Mouse (Mus musculus) MEL (cell line): ENCODE measurements at regions not wholly inside any gene's neighbourhood (a gene's known extent, or its start where the extent isn't known, plus 50 kb on each side); places are given as distances from the start of the nearest gene placed in this dataset.

Source experiments
- DNase-seq: peaks from one replicate; pipeline ENCODE4 v3.0.0; 2011; ENCODE audit warnings: low read depth, low spot score
- H3K27ac ChIP-seq: 2 replicates; pipeline ENCODE4 v1.5.1; 2012; ENCODE audit warnings: low read depth, mild to moderate bottlenecking, control low read depth, low read length, moderate library complexity; ENCODE audit not compliant: control insufficient read depth
- H3K27me3 ChIP-seq, 2 experiments: fragments of 150-350 bp in 1 of 2; sonication (generic) in 1 of 2; 2 replicates each; pipeline ENCODE4 v1.6.1; 2012; ENCODE audit warnings: low read length in 2 of 2, mild to moderate bottlenecking in 2 of 2, improper control_type of control experiment in 1 of 2, moderate library complexity in 1 of 2; ENCODE audit not compliant: insufficient read depth in 2 of 2, control insufficient read depth in 1 of 2
- H3K36me3 ChIP-seq, 2 experiments: 2 replicates each; pipeline ENCODE4 v1.6.1; 2012 to 2014; ENCODE audit warnings: low read length in 2 of 2, improper control_type of control experiment in 1 of 2, inconsistent platforms in 1 of 2, mild to moderate bottlenecking in 1 of 2; ENCODE audit not compliant: insufficient read depth in 2 of 2, control insufficient read depth in 1 of 2
- H3K4me1 ChIP-seq, 2 experiments: fragments of 150-350 bp in 1 of 2; sonication (generic) in 1 of 2; 2 replicates each; pipeline ENCODE4 v1.6.1; 2012; ENCODE audit warnings: low read length in 2 of 2, improper control_type of control experiment in 1 of 2, mild to moderate bottlenecking in 1 of 2; ENCODE audit not compliant: insufficient read depth in 2 of 2, control insufficient read depth in 1 of 2
- H3K4me3 ChIP-seq, 2 experiments: fragments of 150-350 bp in 1 of 2; sonication (generic) in 1 of 2; 2 replicates each; pipeline ENCODE4 v1.5.1; 2012; ENCODE audit warnings: low read depth in 2 of 2, low read length in 2 of 2, mild to moderate bottlenecking in 2 of 2, moderate library complexity in 2 of 2, control low read depth in 1 of 2, improper control_type of control experiment in 1 of 2; ENCODE audit not compliant: control insufficient read depth in 1 of 2, insufficient read depth in 1 of 2
- H3K79me2 ChIP-seq: 2 replicates; pipeline ENCODE4 v1.6.1; 2012; ENCODE audit warnings: mild to moderate bottlenecking, low read length, moderate library complexity; ENCODE audit not compliant: control insufficient read depth, poor library complexity, insufficient read depth
- H3K9ac ChIP-seq: 2 replicates; pipeline ENCODE4 v1.6.1; 2012; ENCODE audit warnings: low read depth, mild to moderate bottlenecking, control low read depth, low read length, moderate library complexity; ENCODE audit not compliant: control insufficient read depth, poor library complexity, severe bottlenecking
- H3K9me3 ChIP-seq: fragments of 150-350 bp; sonication (generic); replicated peaks from 2 replicates; pipeline ENCODE4 v1.6.1; 2012; ENCODE audit warnings: mild to moderate bottlenecking, low read length, improper control_type of control experiment, moderate library complexity; ENCODE audit not compliant: insufficient read depth
- CHD2 ChIP-seq: IDR thresholded peaks from 2 replicates; pipeline ENCODE4 v1.6.1; 2011; ENCODE audit warnings: low read length, improper control_type of control experiment
- CTCF ChIP-seq, 3 experiments: IDR thresholded peaks in 2 of 3; conservative IDR thresholded peaks in 1 of 3; 2 replicates each; pipeline ENCODE4 v1.5.1; 2011 to 2012; ENCODE audit warnings: low read length in 3 of 3, low read depth in 2 of 3, mild to moderate bottlenecking in 2 of 3, improper control_type of control experiment in 1 of 3, inconsistent platforms in 1 of 3, mixed read lengths in 1 of 3, moderate library complexity in 1 of 3; ENCODE audit not compliant: control insufficient read depth in 1 of 3, insufficient read depth in 1 of 3, poor library complexity in 1 of 3, severe bottlenecking in 1 of 3
- E2F4 ChIP-seq: IDR thresholded peaks from 2 replicates; pipeline ENCODE4 v1.6.1; 2011; ENCODE audit warnings: low read depth, low read length, improper control_type of control experiment, borderline replicate concordance
- ELF1 ChIP-seq: IDR thresholded peaks from 2 replicates; pipeline ENCODE4 v1.6.1; 2014; ENCODE audit warnings: low read depth, mild to moderate bottlenecking, inconsistent platforms, low read length, improper control_type of control experiment, moderate library complexity
- EP300 ChIP-seq, 2 experiments: IDR thresholded peaks; 2 replicates each; pipeline ENCODE4 v1.6.1; 2011; ENCODE audit warnings: improper control_type of control experiment in 2 of 2, low read length in 2 of 2, low read depth in 1 of 2, mild to moderate bottlenecking in 1 of 2
- GABPA ChIP-seq: IDR thresholded peaks from 2 replicates; pipeline ENCODE4 v1.6.1; 2012; ENCODE audit warnings: low read depth, mild to moderate bottlenecking, inconsistent platforms, low read length, improper control_type of control experiment, moderate library complexity
- GATA1 ChIP-seq: IDR thresholded peaks from 2 replicates; pipeline ENCODE4 v1.6.1; 2011; ENCODE audit warnings: low read depth, low read length, improper control_type of control experiment
- KAT2A ChIP-seq: conservative IDR thresholded peaks from 2 replicates; pipeline ENCODE4 v1.6.1; 2012; ENCODE audit warnings: low read depth, low read length, improper control_type of control experiment, inconsistent platforms
- MEF2A ChIP-seq: IDR thresholded peaks from 2 replicates; pipeline ENCODE4 v1.6.1; 2014; ENCODE audit warnings: low read depth, mild to moderate bottlenecking, inconsistent platforms, low read length, improper control_type of control experiment; ENCODE audit not compliant: poor library complexity, insufficient replicate concordance, severe bottlenecking; ENCODE audit errors: extremely low read depth
- MYC ChIP-seq: IDR thresholded peaks from 2 replicates; pipeline ENCODE4 v1.6.1; 2011; ENCODE audit warnings: low read depth, mild to moderate bottlenecking, low read length, improper control_type of control experiment, moderate library complexity
- POLR2AphosphoS5 ChIP-seq: IDR thresholded peaks from 2 replicates; pipeline ENCODE4 v1.6.1; 2012; ENCODE audit warnings: low read depth, borderline replicate concordance, mild to moderate bottlenecking, inconsistent platforms, low read length, moderate library complexity, mixed read lengths
- SMC3 ChIP-seq: IDR thresholded peaks from 2 replicates; pipeline ENCODE4 v1.6.1; 2011; ENCODE audit warnings: low read depth, low read length, improper control_type of control experiment
- TAL1 ChIP-seq: IDR thresholded peaks from 2 replicates; pipeline ENCODE4 v1.6.1; 2012; ENCODE audit warnings: mild to moderate bottlenecking, inconsistent platforms, low read length, moderate library complexity, mixed read lengths
- TBP ChIP-seq: IDR thresholded peaks from 2 replicates; pipeline ENCODE4 v1.8.0; 2011; ENCODE audit warnings: low read depth, low read length, improper control_type of control experiment
- USF1 ChIP-seq: IDR thresholded peaks from 2 replicates; pipeline ENCODE4 v1.6.1; 2014; ENCODE audit warnings: low read depth, mild to moderate bottlenecking, inconsistent platforms, low read length, improper control_type of control experiment, moderate library complexity
- USF2 ChIP-seq, 2 experiments: IDR thresholded peaks; 2 replicates each; pipeline ENCODE4 v1.6.1; 2011 to 2012; ENCODE audit warnings: improper control_type of control experiment in 2 of 2, low read length in 2 of 2, borderline replicate concordance in 1 of 2, inconsistent platforms in 1 of 2, low read depth in 1 of 2, mild to moderate bottlenecking in 1 of 2; ENCODE audit not compliant: insufficient read depth in 1 of 2
- ZC3H11A ChIP-seq: IDR thresholded peaks from 2 replicates; pipeline ENCODE4 v1.6.1; 2012; ENCODE audit warnings: low read depth, mild to moderate bottlenecking, inconsistent platforms, low read length, improper control_type of control experiment

GRCm38 (mm10) chr5:73888391-73888790 lies 179.8 kb downstream of the Usp46 start:
- TF ChIP-seq SMC3: no peak
- TF ChIP-seq CHD2: no peak
- no peak for TF ChIP-seq USF2 (IDR thresholded peaks at IDR 0.05; ENCODE audit: borderline replicate concordance in 1 of 2, insufficient read depth in 1 of 2, low read depth in 1 of 2, low read length in 2 of 2)
- TF ChIP-seq E2F4: no peak
- no peak for TF ChIP-seq EP300 (IDR thresholded peaks at IDR 0.05; ENCODE audit: low read depth in 1 of 2, low read length in 2 of 2)
- no peak overlapping the region for H3K4me3 ChIP-seq
- H3K9me3 ChIP-seq: no peaks in the 10 kb centered on the region
- peaks cover 0 to 1% of the 10 kb centered on the region in 2 experiments; a peak in 1 of 4 replicates for H3K27me3 ChIP-seq
- no peak overlapping the region for H3K9ac ChIP-seq
- no peaks in the 10 kb centered on the region for H3K36me3 ChIP-seq
- H3K79me2 ChIP-seq: no peaks in the 10 kb centered on the region
- H3K27ac ChIP-seq: no peak overlapping the region
- no peak for DNase-seq
- no peaks in the 10 kb centered on the region for H3K4me1 ChIP-seq

- H3K36me3 ChIP-seq: no peaks in the 10 kb centered on the region
Measured at GRCm38 (mm10) chr5:73889342-73889741, 178.9 kb downstream of the Usp46 start.

GRCm38 (mm10) chr5:73890942-73891341 lies 177.3 kb downstream of the Usp46 start:
- no peak overlapping the region for H3K4me3 ChIP-seq
- no peak overlapping the region for H3K9ac ChIP-seq
- no peaks in the 10 kb centered on the region for H3K79me2 ChIP-seq
- no peak for DNase-seq
- no peak for TF ChIP-seq USF2 (IDR thresholded peaks at IDR 0.05; ENCODE audit: borderline replicate concordance in 1 of 2, insufficient read depth in 1 of 2, low read depth in 1 of 2, low read length in 2 of 2)
- no peak for TF ChIP-seq ZC3H11A
- TF ChIP-seq CTCF (IDR thresholded peaks at IDR 0.05 in 2 of 3, conservative IDR thresholded peaks at IDR 0.05 in 1 of 3; ENCODE audit: control insufficient read depth in 1 of 3, insufficient read depth in 1 of 3, low read depth in 2 of 3, low read length in 3 of 3, poor library complexity in 1 of 3, severe bottlenecking in 1 of 3): no peak
- no peak for TF ChIP-seq USF1
- TF ChIP-seq E2F4: no peak
- no peak for TF ChIP-seq POLR2AphosphoS5
- TF ChIP-seq ELF1: no peak
- no peak for TF ChIP-seq MEF2A
- H3K9me3 ChIP-seq: no peaks in the 10 kb centered on the region
- H3K36me3 ChIP-seq: no peaks in the 10 kb centered on the region
- H3K27me3 ChIP-seq: no peaks in the 10 kb centered on the region
- no peak overlapping the region for H3K27ac ChIP-seq
- no peaks in the 10 kb centered on the region for H3K4me1 ChIP-seq

More at GRCm38 (mm10) chr5:73889342-73889741, 178.9 kb downstream of the Usp46 start:
- no peak for TF ChIP-seq MYC
- no peak for TF ChIP-seq MEF2A
- no peak for TF ChIP-seq TBP
- TF ChIP-seq KAT2A: no peak
- TF ChIP-seq TAL1: no peak
- no peak for TF ChIP-seq USF1
- no peak for TF ChIP-seq GATA1
- no peak for TF ChIP-seq GABPA
- no peaks in the 10 kb centered on the region for H3K9me3 ChIP-seq
- no peaks in the 10 kb centered on the region for H3K79me2 ChIP-seq
- no peak overlapping the region for H3K9ac ChIP-seq
- no peaks in the 10 kb centered on the region for H3K4me1 ChIP-seq
- DNase-seq: no peak
- peaks cover 0 to 1% of the 10 kb centered on the region in 2 experiments; a peak in 1 of 4 replicates for H3K27me3 ChIP-seq
- no peak overlapping the region for H3K27ac ChIP-seq
- no peak overlapping the region for H3K4me3 ChIP-seq
